Mouse (Mus musculus): ENCODE measurements around the gene Npcd. TPM values are rescaled to one million over a fixed set of nuclear protein-coding genes. Genes with fewer than 3 reads are reported as not detected.
A peak's percentile ranks its signal among the peaks of the same experiment; 100 is the strongest.

Npcd gene
- polyA plus RNA-seq, 1 experiment from 2014 or later: not detected

DNA sequence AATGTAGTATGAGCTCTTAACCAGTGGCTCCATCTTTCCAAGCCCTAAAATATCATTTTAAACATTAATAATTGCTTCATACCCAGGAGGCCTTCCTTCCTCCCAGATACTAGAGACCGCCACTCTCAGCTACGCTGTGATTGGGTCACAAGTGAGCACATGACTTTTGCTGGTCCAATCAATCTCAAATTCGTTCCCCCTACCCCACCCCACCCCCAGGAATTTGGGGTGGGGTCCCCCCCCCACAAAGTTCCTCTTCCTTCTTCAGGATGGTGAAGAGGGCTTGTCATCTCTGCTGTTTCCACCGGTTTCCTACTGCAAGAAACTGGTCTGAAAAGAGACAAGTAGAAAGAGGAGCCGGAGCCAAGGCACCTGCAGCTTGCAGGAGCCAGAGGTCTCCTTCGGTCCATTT lies 44.7 kb upstream of the Npcd start:
- Histone ChIP-seq H3K4me3 (ENCODE audit: low read depth, low read length) (no peak overlapping the region), H3K9me3 (ENCODE audit: control insufficient read depth, low read length) (no peaks in the 10 kb centered on the region), H3K9ac (ENCODE audit: low read length) (no peak overlapping the region), H3K4me2 (replicated peaks; ENCODE audit: low read depth) (peak overlapping the region; percentile 38; the same call in 1 of the 2 replicates), H3K27me3 (ENCODE audit: control insufficient read depth, insufficient read depth, low read length) (no peaks in the 10 kb centered on the region), H3K4me1 (replicated peaks; ENCODE audit: control insufficient read depth, insufficient read depth) (peaks cover 4% of the 10 kb centered on the region), H3K36me3 (ENCODE audit: control insufficient read depth, insufficient read depth, low read length) (no peaks in the 10 kb centered on the region), H3K27ac (replicated peaks) (peak overlapping the region; percentile 92)
- WGBS: 43% methylated on average over 6 of the region's 6 CpGs
- ATAC-seq (ENCODE audit: low FRiP score, low TSS enrichment): peak; percentile 18; the same call in 1 of the 2 replicates
- TF ChIP-seq CTCF (IDR thresholded peaks at IDR 0.05; ENCODE audit: low read depth): no peak
- TF ChIP-seq EP300 (optimal IDR thresholded peaks at IDR 0.05): no peak
- peak; percentile 56 for DNase-seq (ENCODE audit: low spot score)

GRCm38 (mm10) chr15:79875261-79875995 lies 41.4 kb upstream of the Npcd start:
- H3K36me3 ChIP-seq (ENCODE audit: control insufficient read depth, insufficient read depth, low read length): no peaks in the 10 kb centered on the region
- H3K9ac ChIP-seq (ENCODE audit: low read length): no peak overlapping the region
- no peaks in the 10 kb centered on the region for H3K27me3 ChIP-seq (ENCODE audit: control insufficient read depth, insufficient read depth, low read length)
- DNase-seq (ENCODE audit: low spot score): no peak
- H3K9me3 ChIP-seq (ENCODE audit: control insufficient read depth, low read length): no peaks in the 10 kb centered on the region
- no peak overlapping the region for H3K4me2 ChIP-seq (replicated peaks; ENCODE audit: low read depth)
- H3K4me1 ChIP-seq (replicated peaks; ENCODE audit: control insufficient read depth, insufficient read depth): peaks cover 4% of the 10 kb centered on the region
- no peak overlapping the region for H3K27ac ChIP-seq (replicated peaks)
- TF ChIP-seq CTCF (IDR thresholded peaks at IDR 0.05; ENCODE audit: low read depth) (no peak), EP300 (optimal IDR thresholded peaks at IDR 0.05) (no peak)
- no peak for ATAC-seq (ENCODE audit: low FRiP score, low TSS enrichment)
- WGBS: 87% methylated on average over 18 of the region's 18 CpGs
- no peak overlapping the region for H3K4me3 ChIP-seq (ENCODE audit: low read depth, low read length)

DNA sequence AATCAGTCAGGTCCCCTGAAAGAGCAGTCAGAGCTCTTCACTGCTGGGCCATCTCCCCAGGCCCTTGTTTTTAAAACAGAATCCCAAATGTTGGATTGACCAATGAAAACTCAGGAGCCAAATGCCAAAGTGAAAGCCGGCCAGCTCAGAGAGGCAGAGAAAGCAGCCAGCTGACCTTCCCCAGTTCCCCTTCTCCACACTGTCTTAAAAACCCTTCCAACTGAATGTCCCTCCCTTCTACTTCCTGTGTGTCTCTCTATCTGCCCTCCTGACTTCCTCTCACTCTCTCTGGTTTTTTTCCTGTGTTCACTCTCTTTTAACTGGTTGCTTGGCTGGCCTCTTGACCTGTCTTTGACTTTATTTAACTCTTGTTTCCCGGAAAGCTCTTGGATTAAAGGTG lies 40.0 kb upstream of the Npcd start:
- TF ChIP-seq EP300 (optimal IDR thresholded peaks at IDR 0.05) (no peak), CTCF (IDR thresholded peaks at IDR 0.05; ENCODE audit: low read depth) (no peak)
- WGBS: 37% methylated on average over 2 of the region's 2 CpGs
- Histone ChIP-seq H3K36me3 (ENCODE audit: control insufficient read depth, insufficient read depth, low read length) (no peaks in the 10 kb centered on the region), H3K9ac (ENCODE audit: low read length) (no peak overlapping the region), H3K27ac (replicated peaks) (no peak overlapping the region), H3K27me3 (ENCODE audit: control insufficient read depth, insufficient read depth, low read length) (no peaks in the 10 kb centered on the region), H3K4me2 (replicated peaks; ENCODE audit: low read depth) (no peak overlapping the region), H3K4me1 (replicated peaks; ENCODE audit: control insufficient read depth, insufficient read depth) (no peaks in the 10 kb centered on the region; the same call in 1 of the 2 replicates), H3K9me3 (ENCODE audit: control insufficient read depth, low read length) (no peaks in the 10 kb centered on the region), H3K4me3 (ENCODE audit: low read depth, low read length) (no peak overlapping the region)
- DNase-seq (ENCODE audit: low spot score) (no peak), ATAC-seq (ENCODE audit: low FRiP score, low TSS enrichment) (peak; percentile 48)

DNA sequence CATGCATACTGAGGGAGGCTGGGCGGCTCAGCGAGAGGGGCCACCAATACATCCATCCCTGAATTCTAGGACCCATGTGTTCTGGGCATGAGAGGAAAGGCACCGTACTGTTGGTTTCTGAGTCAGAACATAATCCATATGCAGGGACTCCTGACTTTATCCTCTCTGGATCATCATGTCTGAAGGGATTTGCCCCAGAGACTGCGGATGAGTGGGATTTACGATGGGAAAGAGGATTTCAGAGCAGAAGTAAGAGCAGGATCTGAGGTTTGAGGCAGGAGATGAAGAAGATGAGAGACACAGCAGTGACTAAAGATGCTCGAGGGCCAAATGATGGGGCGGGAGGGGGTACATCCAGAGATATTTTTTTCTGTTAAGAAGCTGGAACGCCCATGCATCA lies 39.5 kb upstream of the Npcd start:
- Histone ChIP-seq H3K4me3 (ENCODE audit: low read depth, low read length) (no peak overlapping the region), H3K9ac (ENCODE audit: low read length) (no peak overlapping the region), H3K4me1 (replicated peaks; ENCODE audit: control insufficient read depth, insufficient read depth) (no peaks in the 10 kb centered on the region), H3K27me3 (ENCODE audit: control insufficient read depth, insufficient read depth, low read length) (no peaks in the 10 kb centered on the region), H3K27ac (replicated peaks) (no peak overlapping the region), H3K36me3 (ENCODE audit: control insufficient read depth, insufficient read depth, low read length) (no peaks in the 10 kb centered on the region), H3K9me3 (ENCODE audit: control insufficient read depth, low read length) (no peaks in the 10 kb centered on the region), H3K4me2 (replicated peaks; ENCODE audit: low read depth) (no peak overlapping the region)
- DNase-seq (ENCODE audit: low spot score) (no peak), ATAC-seq (ENCODE audit: low FRiP score, low TSS enrichment) (no peak)
- TF ChIP-seq CTCF (IDR thresholded peaks at IDR 0.05; ENCODE audit: low read depth): no peak
- no peak for TF ChIP-seq EP300 (optimal IDR thresholded peaks at IDR 0.05)
- WGBS: 82% methylated on average over 8 of the region's 8 CpGs

DNA sequence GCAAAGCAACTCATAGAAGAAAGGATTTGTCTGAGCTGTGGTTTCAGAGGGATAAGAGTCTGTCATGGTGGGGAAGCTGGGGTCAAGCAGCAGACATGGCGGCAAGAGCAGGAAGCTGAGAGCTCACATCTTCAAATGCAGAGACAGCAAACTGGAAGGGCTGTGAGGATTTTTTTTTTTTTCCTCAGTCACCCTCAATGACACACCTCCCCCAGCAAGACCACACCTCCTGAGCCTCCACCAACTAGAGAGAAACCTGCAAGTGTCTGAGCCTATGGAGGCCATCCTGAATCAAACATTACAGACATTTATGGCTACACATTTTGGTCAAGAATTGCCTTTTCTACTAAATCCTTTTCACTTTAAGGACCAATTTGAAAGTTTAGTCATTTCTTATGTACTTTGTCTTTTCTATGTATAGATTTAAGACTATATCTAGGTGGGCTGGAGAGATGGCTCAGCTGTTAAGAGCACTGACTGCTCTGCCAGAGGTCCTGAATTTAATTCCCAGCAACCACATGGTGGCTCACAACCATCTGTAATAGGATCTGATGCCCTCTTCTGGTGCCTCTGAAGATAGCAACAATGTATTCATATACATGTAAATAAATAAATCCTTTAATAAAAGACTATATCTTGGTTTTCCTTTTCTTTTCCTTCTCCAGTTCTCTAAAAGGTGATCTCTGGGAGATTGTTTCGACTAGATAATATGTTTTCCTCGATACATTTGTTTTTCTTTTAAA lies 33.4 kb upstream of the Npcd start:
- Histone ChIP-seq H3K9me3 (ENCODE audit: control insufficient read depth, low read length) (no peaks in the 10 kb centered on the region), H3K27me3 (ENCODE audit: control insufficient read depth, insufficient read depth, low read length) (no peaks in the 10 kb centered on the region), H3K36me3 (ENCODE audit: control insufficient read depth, insufficient read depth, low read length) (no peaks in the 10 kb centered on the region), H3K4me1 (replicated peaks; ENCODE audit: control insufficient read depth, insufficient read depth) (no peaks in the 10 kb centered on the region), H3K4me3 (ENCODE audit: low read depth, low read length) (no peak overlapping the region), H3K9ac (ENCODE audit: low read length) (no peak overlapping the region), H3K27ac (replicated peaks) (no peak overlapping the region), H3K4me2 (replicated peaks; ENCODE audit: low read depth) (no peak overlapping the region)
- 86% methylated on average over 3 of the region's 3 CpGs for WGBS
- ATAC-seq (ENCODE audit: low FRiP score, low TSS enrichment) (no peak), DNase-seq (ENCODE audit: low spot score) (no peak)
- TF ChIP-seq EP300 (optimal IDR thresholded peaks at IDR 0.05) (no peak), CTCF (IDR thresholded peaks at IDR 0.05; ENCODE audit: low read depth) (peak; percentile 43)

DNA sequence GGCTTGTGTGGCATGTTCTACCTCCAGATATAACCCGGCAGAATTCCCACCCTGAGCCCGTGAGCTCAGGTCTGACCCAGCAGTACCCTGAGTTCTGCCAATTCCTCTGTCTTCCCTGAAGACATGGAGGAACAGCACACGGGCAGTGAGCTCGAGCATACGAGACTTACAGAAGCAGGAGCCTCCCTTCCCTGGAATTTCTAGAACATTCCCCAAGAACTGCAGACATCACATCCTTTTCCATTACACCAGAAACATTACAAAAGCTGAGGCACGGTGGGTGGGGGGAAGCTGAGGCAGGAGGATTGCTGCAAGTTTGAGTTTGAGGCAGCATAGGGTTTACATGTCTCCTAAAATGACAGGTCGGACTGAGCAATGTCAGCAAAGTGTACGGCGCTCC lies 25.8 kb upstream of the Npcd start:
- H3K27me3 ChIP-seq (ENCODE audit: control insufficient read depth, insufficient read depth, low read length): no peaks in the 10 kb centered on the region
- H3K9ac ChIP-seq (ENCODE audit: low read length): no peak overlapping the region
- H3K4me1 ChIP-seq (replicated peaks; ENCODE audit: control insufficient read depth, insufficient read depth): no peaks in the 10 kb centered on the region
- no peak for DNase-seq (ENCODE audit: low spot score)
- H3K4me3 ChIP-seq (ENCODE audit: low read depth, low read length): no peak overlapping the region
- no peak overlapping the region for H3K27ac ChIP-seq (replicated peaks)
- WGBS: 80% methylated on average over 9 of the region's 9 CpGs
- no peak for ATAC-seq (ENCODE audit: low FRiP score, low TSS enrichment)
- H3K9me3 ChIP-seq (ENCODE audit: control insufficient read depth, low read length): no peaks in the 10 kb centered on the region
- no peak overlapping the region for H3K4me2 ChIP-seq (replicated peaks; ENCODE audit: low read depth)
- TF ChIP-seq CTCF (IDR thresholded peaks at IDR 0.05; ENCODE audit: low read depth) (no peak), EP300 (optimal IDR thresholded peaks at IDR 0.05) (no peak)
- H3K36me3 ChIP-seq (ENCODE audit: control insufficient read depth, insufficient read depth, low read length): no peaks in the 10 kb centered on the region

Measured in stomach, postnatal 0 days (tissue).